ENCODE assay signal across 11 mouse cellular contexts in genomic region chr11:60478121-60478520, GRCm38 (mm10). TPM values are rescaled to one million over a fixed set of nuclear protein-coding genes. Genes with fewer than 3 reads are reported as not detected.
DNase-seq lines count a peak whose midpoint lies in the region; ATAC-seq lines count a peak whose summit lies in the region.
"Had no signal": no experiment of that assay in that cellular context is flagged by ENCODE, and none has a peak within 500 bp of the region (broad histone marks: within the 10 kb centered on the region; RNA-seq: fewer than 3 reads in every experiment).

No protein-coding gene starts in this region.

- no peak overlapping the region for H3K4me2 ChIP-seq in hindbrain, embryonic 11.5 days (replicated peaks; ENCODE audit: low read depth, low read length)
- H3K4me2 ChIP-seq in hindbrain, embryonic 13.5 days: no peak overlapping the region
- peak overlapping the region; percentile 42; the same call in 1 of the 2 replicates for H3K4me2 ChIP-seq in intestine, embryonic 16.5 days (ENCODE audit: low read depth, low read length)
- H3K4me2 ChIP-seq: hindbrain, embryonic 15.5 days had no signal

- no peaks in the 10 kb centered on the region for H3K4me1 ChIP-seq in hindbrain, embryonic 11.5 days (replicated peaks; ENCODE audit: control insufficient read depth, insufficient read depth, low read length)
- no peaks in the 10 kb centered on the region for H3K4me1 ChIP-seq in hindbrain, embryonic 13.5 days (replicated peaks)
- H3K4me1 ChIP-seq in intestine, embryonic 16.5 days (ENCODE audit: control insufficient read depth, insufficient read depth, low read length): no peaks in the 10 kb centered on the region
- H3K4me1 ChIP-seq: hindbrain, embryonic 15.5 days had no signal

- ATAC-seq in hindbrain, embryonic 11.5 days (ENCODE audit: low FRiP score): no peak
- ATAC-seq in hindbrain, embryonic 13.5 days (ENCODE audit: low FRiP score): no peak
- ATAC-seq in intestine, embryonic 16.5 days: peak; percentile 75

- H3K9ac ChIP-seq in hindbrain, embryonic 11.5 days (ENCODE audit: low read depth, low read length): no peak overlapping the region
- no peak overlapping the region for H3K9ac ChIP-seq in hindbrain, embryonic 13.5 days
- peak overlapping the region; percentile 44; the same call in 1 of the 2 replicates for H3K9ac ChIP-seq in intestine, embryonic 16.5 days (ENCODE audit: low read depth, low read length)
- H3K9ac ChIP-seq: hindbrain, embryonic 15.5 days had no signal

- H3K27me3 ChIP-seq in hindbrain, embryonic 11.5 days (ENCODE audit: control insufficient read depth, insufficient read depth, low read length): no peaks in the 10 kb centered on the region
- no peaks in the 10 kb centered on the region for H3K27me3 ChIP-seq in hindbrain, embryonic 13.5 days
- no peaks in the 10 kb centered on the region; the same call in 1 of the 2 replicates for H3K27me3 ChIP-seq in intestine, embryonic 16.5 days (replicated peaks; ENCODE audit: control insufficient read depth, insufficient read depth, low read length)
- H3K27me3 ChIP-seq: hindbrain, embryonic 15.5 days had no signal

- no peaks in the 10 kb centered on the region for H3K9me3 ChIP-seq in hindbrain, embryonic 11.5 days (ENCODE audit: control insufficient read depth, low read length)
- no peaks in the 10 kb centered on the region for H3K9me3 ChIP-seq in hindbrain, embryonic 13.5 days
- no peaks in the 10 kb centered on the region for H3K9me3 ChIP-seq in intestine, embryonic 16.5 days (ENCODE audit: control insufficient read depth, low read length)
- H3K9me3 ChIP-seq: hindbrain, embryonic 15.5 days had no signal

- peak; percentile 7 for DNase-seq in hindbrain, embryonic 11.5 days (ENCODE audit: low spot score)
- DNase-seq in adrenal gland, postnatal 10 days: peak; percentile 57
- peak; percentile 62 for DNase-seq in lung, postnatal 14 days
- DNase-seq in layer of hippocampus, adult 9-10 months (ENCODE audit: low spot score): no peak
- no peak for DNase-seq in cerebellum, postnatal 10 days
- no peak for DNase-seq in cerebellum, adult 9-11 months
- DNase-seq: cerebellum, adult 9-10 months had no signal

- H3K4me3 ChIP-seq in hindbrain, embryonic 11.5 days (ENCODE audit: low read depth, low read length): no peak overlapping the region
- no peak overlapping the region for H3K4me3 ChIP-seq in hindbrain, embryonic 13.5 days
- 0 out of 2 replicates have a peak overlapping the region, but pooled peaks have one; percentile 8 for H3K4me3 ChIP-seq in intestine, embryonic 16.5 days (ENCODE audit: low read length)
- H3K4me3 ChIP-seq: hindbrain, embryonic 15.5 days had no signal

- H3K27ac ChIP-seq in hindbrain, embryonic 11.5 days (ENCODE audit: low read depth, low read length): no peak overlapping the region
- H3K27ac ChIP-seq in hindbrain, embryonic 13.5 days: no peak overlapping the region
- no peak overlapping the region for H3K27ac ChIP-seq in intestine, embryonic 16.5 days (ENCODE audit: low read length)
- H3K27ac ChIP-seq: hindbrain, embryonic 15.5 days; macrophage had no signal

- no peaks in the 10 kb centered on the region for H3K36me3 ChIP-seq in hindbrain, embryonic 11.5 days (ENCODE audit: control insufficient read depth, insufficient read depth, low read length)
- H3K36me3 ChIP-seq in hindbrain, embryonic 13.5 days: no peaks in the 10 kb centered on the region
- H3K36me3 ChIP-seq in intestine, embryonic 16.5 days (ENCODE audit: control insufficient read depth, insufficient read depth, low read length): no peaks in the 10 kb centered on the region
- H3K36me3 ChIP-seq: hindbrain, embryonic 15.5 days had no signal

- WGBS in hindbrain, embryonic 11.5 days: 36% methylated on average over 17 of the region's 17 CpGs
- WGBS in hindbrain, embryonic 13.5 days: 54% methylated on average over 17 of the region's 17 CpGs
- WGBS in intestine, embryonic 16.5 days: 26% methylated on average over 16 of the region's 17 CpGs

RNA-seq across cellular contexts. Expression of gene Myo15, which starts 9.0 kb away (rescaled TPM):
- polyA plus RNA-seq in hindbrain, embryonic 11.5 days (2014; fragmentation: Nextera tagmentation; extraction: Ambion mirVana): 0.07 and 0.15 TPM in 2 replicates
- polyA plus RNA-seq in hindbrain, embryonic 13.5 days (2015; fragmentation: Nextera tagmentation; extraction: Ambion mirVana): 0.14 TPM in 2 replicates
- under 1 TPM; 0.30 to 0.51 TPM for total RNA-seq in adrenal gland, postnatal 10 days (2021)
- polyA plus RNA-seq in intestine, embryonic 16.5 days (2015; fragmentation: Nextera tagmentation; extraction: Ambion mirVana): 0.06 TPM in 2 replicates
- polyA plus RNA-seq: macrophage had no signal

RNA-seq across cellular contexts. Expression of gene Drg2, which starts 23.7 kb away (rescaled TPM):
- polyA plus RNA-seq in hindbrain, embryonic 11.5 days (2014; fragmentation: Nextera tagmentation; extraction: Ambion mirVana): 113 and 118 TPM in 2 replicates
- polyA plus RNA-seq in hindbrain, embryonic 13.5 days (2015; fragmentation: Nextera tagmentation; extraction: Ambion mirVana): 86.5 and 92.2 TPM in 2 replicates
- 10 to 100 TPM; 61.6 to 69.0 TPM for total RNA-seq in adrenal gland, postnatal 10 days (2021)
- 102 and 107 TPM in 2 replicates for polyA plus RNA-seq in intestine, embryonic 16.5 days (2015; fragmentation: Nextera tagmentation; extraction: Ambion mirVana)

RNA-seq across cellular contexts. Expression of gene Alkbh5, which starts 58.1 kb away (rescaled TPM):
- 31.1 and 33.2 TPM in 2 replicates for polyA plus RNA-seq in hindbrain, embryonic 11.5 days (2014; fragmentation: Nextera tagmentation; extraction: Ambion mirVana)
- polyA plus RNA-seq in hindbrain, embryonic 13.5 days (2015; fragmentation: Nextera tagmentation; extraction: Ambion mirVana): 23.5 and 24.9 TPM in 2 replicates
- total RNA-seq in adrenal gland, postnatal 10 days (2021): 10 to 100 TPM; 68.6 to 72.6 TPM
- polyA plus RNA-seq in intestine, embryonic 16.5 days (2015; fragmentation: Nextera tagmentation; extraction: Ambion mirVana): 25.9 and 33.0 TPM in 2 replicates

RNA-seq across cellular contexts. Expression of gene Atpaf2, which starts 59.9 kb away (rescaled TPM):
- polyA plus RNA-seq in hindbrain, embryonic 11.5 days (2014; fragmentation: Nextera tagmentation; extraction: Ambion mirVana): 38.0 and 38.1 TPM in 2 replicates
- polyA plus RNA-seq in hindbrain, embryonic 13.5 days (2015; fragmentation: Nextera tagmentation; extraction: Ambion mirVana): 39.6 and 46.6 TPM in 2 replicates
- total RNA-seq in adrenal gland, postnatal 10 days (2021): 100 to 1,000 TPM; 128 to 156 TPM
- 72.0 and 78.9 TPM in 2 replicates for polyA plus RNA-seq in intestine, embryonic 16.5 days (2015; fragmentation: Nextera tagmentation; extraction: Ambion mirVana)

Comparison
In these comparisons a context has a peak if more than half of its experiments do, and no peak if none do; other contexts are left out.
1. DNase-seq: peak in hindbrain, embryonic 11.5 days (single experiment), adrenal gland, postnatal 10 days (single experiment) and lung, postnatal 14 days (single experiment); none in layer of hippocampus, adult 9-10 months (single experiment), cerebellum, postnatal 10 days (0 of 2) and cerebellum, adult 9-11 months (single experiment).